Mouse (Mus musculus): ENCODE data around the gene Hist1h1d.
A peak's percentile ranks its signal among the peaks of the same experiment; 100 is the strongest.
"Not testable (repeated sequence)": the region's sequence is repeated elsewhere in the genome, so short reads cannot be mapped to it uniquely, and the experiment has no call there.

Gene Hist1h1d

DNA sequence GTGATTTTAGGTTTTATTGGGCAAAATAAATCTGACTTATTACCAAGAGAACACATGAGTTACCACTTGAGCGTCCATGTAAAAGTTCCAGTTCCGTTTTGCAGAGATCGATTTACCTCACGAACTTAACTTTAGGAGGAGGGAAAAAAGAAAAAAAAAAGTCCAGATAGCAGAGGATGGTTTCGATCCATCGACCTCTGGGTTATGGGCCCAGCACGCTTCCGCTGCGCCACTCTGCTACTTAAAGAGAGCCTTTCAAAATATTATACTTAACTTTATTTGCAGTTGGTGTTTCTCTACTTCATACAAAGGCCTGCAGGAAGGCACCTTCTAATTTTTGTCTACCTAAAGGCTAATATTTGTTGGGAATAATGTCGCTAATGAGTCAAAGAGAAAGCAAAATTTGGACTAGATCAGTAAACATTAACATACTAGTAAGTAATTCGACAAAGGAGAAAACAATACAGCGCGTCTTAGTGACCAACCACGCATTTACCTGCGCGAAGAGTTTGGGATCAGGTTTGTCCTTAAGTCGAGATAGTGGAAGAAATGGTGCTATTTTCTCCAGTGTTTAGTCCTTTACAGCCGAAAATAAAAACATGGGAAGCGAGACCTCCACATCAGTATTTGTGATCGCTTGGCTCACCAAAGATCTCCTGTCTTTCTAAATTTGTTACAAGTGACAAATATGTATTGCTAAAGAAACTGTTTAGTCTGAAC lies 22.7 kb upstream of the Hist1h1d start:
- peak; percentile 54 to 82 for DNase-seq (ENCODE audit: low spot score in 2 of 2)

DNA sequence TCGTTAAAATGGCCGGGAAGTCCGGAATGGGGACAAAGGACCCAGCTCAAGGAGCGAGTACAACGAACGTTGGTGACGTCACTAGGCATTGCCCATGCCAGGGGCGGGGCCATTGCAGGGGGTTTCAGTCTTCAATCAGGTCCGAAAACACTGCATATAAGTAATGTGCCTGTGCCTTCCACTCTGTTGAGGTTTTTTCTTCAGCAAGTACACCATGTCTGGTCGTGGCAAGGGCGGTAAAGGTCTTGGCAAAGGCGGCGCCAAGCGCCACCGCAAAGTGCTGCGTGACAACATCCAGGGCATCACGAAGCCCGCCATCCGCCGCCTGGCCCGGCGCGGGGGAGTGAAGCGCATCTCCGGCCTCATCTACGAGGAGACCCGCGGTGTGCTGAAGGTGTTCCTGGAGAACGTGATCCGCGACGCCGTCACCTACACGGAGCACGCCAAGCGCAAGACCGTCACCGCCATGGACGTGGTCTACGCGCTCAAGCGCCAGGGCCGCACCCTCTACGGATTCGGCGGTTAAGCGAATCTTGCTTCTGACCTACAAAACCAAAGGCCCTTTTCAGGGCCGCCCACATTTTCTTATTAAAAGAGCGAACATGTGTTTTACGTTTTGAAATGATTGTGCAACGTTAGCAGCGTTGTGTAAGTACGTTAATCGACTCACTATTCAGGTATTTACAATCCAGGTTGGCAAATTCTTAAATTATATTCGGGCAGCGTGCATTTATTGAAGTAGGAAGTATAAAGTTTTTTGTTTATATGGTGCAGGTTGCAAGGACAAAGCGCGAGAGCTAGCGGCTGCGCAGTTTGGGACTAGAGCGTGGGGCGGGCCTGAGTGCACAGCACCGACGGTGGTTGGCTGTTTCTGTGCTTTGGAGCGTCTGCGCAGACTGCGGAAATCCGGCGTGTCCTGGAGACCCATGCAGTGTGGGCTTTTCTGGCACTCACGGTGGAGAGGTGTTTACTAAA lies 21.9 kb upstream of the Hist1h1d start, which contains the start of gene Hist1h4h:
TSS of gene Hist1h4h (plus strand) at position 150 of the 975 bp plus-strand sequence.
- DNase-seq (ENCODE audit: low spot score in 2 of 2) = peak; percentile 97 to 98

DNA sequence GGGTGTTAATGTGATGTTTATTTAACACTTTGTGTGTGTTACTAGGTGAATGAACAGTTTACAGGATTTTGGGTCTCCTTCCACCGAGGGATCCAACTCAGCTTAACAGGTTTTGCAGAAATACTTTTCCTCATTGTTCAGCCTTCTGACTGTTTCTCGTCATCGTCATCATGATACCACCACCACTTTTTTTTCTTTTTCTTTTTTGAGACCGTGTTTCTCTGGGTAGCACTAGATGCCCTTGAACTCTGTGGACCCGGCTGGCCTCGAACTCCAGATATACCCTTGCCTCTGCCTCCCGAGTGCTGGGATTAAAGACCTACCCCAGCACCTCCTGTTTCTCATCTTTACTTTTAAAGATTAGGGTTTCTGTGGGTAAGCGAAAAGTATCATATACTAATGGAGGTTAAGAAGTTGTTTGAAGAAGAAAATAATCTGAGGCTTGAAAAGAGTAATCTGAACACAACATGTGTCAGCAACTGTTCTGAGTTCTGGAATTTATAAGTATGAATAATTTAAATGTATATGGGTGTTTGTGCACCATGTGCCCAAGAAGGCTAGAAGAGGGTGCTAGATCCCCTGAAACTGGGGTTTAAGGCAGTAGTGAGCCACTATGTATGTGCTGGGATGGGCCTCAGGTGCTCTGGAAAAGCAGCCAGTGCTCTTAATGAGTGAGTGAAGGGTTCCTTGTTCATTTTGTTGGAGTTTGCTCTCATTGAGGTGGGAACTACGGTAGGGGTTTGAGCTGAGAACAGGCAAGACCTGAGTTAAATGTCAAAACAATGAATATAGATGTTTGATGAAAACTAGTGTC lies 20.6 kb upstream of the Hist1h1d start:
- DNase-seq (ENCODE audit: low spot score in 2 of 2) = no peak

DNA sequence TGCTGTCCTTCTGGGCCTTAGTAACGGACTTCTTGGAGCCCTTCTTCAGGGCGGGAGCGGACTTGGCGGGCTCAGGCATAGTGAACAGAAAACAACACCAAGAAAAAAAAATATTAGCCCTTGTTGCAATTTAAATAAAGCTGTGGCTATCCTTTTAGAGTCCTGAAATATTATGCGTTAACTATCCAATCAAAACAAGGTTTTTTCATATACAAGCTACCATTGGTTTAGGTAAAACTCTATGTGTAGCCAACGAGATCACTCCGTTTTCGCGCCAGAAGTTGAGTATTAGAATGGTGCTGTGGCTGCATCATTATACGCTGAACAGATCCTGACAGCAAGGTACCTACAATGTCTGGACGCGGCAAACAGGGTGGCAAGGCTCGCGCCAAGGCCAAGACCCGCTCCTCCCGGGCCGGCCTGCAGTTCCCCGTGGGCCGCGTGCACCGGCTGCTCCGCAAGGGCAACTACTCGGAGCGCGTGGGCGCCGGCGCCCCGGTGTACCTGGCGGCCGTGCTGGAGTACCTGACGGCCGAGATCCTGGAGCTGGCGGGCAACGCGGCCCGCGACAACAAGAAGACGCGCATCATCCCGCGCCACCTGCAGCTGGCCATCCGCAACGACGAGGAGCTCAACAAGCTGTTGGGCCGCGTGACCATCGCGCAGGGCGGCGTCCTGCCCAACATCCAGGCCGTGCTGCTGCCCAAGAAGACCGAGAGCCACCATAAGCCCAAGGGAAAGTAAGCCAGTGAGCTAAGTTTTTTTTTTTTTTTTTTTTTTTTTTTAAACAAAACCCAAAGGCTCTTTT lies 19.3 kb upstream of the Hist1h1d start, which contains the start of gene Hist1h2af:
TSS of gene Hist1h2af (plus strand) at position 347 of the 808 bp plus-strand sequence.
- DNase-seq (ENCODE audit: low spot score in 2 of 2) = peak in 1 of 2 experiments; percentile 64

DNA sequence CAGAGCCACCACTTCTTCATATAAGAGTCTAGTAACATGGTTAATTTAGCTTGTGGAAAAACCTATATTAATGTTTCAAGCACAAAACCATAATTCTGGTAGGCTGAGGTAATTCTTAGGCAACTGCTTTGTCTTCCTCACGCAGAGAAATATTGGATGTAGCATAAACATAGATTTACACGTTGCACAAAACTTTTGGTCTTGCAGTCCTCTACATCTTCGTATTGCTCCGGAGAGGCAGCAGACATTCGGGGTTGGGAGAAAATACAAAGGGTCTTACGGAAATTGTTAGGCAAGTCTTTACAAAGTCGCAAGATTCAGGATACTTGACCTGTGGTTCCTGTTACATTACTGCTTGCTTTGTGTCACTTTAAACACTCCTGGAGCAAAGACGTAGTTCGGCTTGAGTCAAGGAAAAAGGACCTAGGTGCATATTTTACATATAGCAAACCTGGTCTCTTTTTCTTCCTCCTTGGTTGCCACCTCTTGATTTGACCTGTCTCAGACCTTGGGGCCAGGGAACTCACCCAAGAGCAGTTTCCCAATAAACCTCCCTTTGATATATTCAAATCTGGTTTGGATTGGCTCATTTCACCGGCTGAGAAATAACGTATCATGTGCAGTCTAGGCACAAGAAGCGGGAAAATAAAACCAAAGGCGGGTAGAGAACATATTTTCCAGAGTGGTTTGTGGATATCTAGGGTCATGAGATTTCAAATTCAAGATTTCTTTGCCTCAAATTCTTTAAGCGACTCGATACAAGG lies 18.5 kb upstream of the Hist1h1d start:
- no peak for DNase-seq (ENCODE audit: low spot score in 2 of 2)

DNA sequence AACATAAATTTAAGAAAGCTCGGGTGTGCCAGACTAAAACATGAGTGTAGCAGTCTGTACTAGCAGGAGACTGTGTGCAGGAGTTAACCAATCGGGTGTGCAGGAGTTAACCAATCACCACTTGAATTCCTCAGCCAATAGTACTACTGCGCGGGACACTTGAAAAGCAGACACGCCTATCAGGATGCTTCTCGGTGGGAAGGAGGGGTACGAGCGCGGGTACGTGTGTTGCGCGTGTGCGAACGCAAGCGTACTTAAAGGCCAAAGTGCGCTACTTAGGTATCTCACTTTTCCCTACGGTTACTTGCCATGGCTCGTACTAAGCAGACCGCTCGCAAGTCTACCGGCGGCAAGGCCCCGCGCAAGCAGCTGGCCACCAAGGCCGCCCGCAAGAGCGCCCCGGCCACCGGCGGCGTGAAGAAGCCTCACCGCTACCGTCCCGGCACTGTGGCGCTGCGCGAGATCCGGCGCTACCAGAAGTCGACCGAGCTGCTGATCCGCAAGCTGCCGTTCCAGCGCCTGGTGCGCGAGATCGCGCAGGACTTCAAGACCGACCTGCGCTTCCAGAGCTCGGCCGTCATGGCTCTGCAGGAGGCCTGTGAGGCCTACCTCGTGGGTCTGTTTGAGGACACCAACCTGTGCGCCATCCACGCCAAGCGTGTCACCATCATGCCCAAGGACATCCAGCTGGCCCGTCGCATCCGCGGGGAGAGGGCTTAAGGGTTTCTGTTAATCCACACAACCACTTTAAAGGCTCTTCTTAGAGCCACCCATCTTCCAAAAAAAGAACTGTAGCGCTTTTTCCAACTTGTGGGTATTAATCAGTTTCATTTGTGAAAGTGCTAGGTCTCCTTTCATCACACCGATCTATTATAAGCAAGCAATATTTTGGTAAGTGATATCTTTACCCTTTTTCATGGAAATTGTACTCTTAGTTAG lies 17.7 kb upstream of the Hist1h1d start, which contains the start of gene Hist1h3g:
TSS of gene Hist1h3g (plus strand) at position 286 of the 939 bp plus-strand sequence.
- peak; percentile 84 to 90 for DNase-seq (ENCODE audit: low spot score in 2 of 2)

DNA sequence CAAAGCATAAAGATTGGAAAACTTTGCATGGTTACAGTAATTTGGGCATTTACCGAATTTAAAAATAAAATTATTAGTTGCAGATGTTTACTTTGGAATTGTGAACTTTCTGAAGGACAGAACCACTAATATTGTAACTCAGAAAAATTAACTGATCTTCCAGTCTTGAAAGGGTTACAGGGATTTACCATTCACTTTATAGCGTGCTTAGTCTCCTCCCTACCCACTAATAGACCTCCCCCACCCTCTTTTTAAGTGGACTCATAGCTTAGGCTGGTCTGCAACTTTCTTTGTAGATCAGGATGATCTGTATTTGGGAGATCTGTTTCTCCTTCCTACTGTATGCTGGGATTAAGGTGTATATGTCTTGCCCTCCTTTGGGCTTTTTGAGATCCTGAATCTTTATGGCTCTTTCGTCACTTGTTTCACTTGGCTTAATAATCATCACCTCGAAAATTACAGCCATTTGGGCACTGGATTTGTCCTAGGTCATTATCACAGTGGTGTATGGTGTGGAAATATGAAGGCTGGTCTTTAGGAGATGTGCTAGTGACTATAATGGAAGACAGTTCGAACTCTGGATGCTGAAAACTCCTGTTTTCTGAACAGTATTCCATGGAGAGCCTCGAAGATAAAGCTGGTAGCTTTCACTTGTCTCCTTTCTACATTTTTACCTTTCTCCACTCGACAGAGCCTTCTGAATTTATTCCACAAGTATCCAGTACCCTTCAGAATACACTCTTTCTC lies 16.8 kb upstream of the Hist1h1d start:
- no peak for DNase-seq (ENCODE audit: low spot score in 2 of 2)

DNA sequence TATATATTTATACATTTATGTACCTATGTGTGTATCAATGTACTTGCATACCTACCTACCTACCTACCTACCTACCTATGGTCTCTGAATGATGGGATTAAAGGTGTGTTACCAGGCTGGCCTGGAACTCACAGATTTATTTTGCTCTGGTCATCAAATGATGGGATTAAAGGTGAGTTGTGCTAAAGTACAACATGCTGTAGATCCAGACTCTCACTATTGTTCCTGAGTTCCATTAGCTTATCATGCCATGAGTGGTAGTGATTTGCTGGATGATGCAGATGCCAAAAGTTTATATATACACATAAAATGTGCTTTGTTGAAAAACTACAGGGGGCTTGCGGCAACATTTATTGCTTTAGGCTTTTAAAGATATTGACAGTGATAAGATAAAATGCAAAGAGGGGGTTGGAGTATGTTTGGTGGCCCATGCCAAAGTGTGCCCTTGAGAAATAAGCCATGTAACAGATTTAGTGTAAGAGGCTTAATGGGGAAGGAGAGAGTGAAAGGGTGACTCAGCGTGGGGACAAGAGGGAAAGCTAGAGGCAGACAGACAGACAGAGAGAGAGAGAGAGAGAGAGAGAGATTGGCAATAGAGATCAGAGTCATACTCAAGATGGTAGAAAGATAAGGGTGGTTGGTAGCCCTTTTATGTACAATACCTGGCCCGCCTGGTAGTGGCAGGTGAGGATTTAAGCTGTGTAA lies 15.9 kb upstream of the Hist1h1d start:
- no peak for DNase-seq (ENCODE audit: low spot score in 2 of 2)

DNA sequence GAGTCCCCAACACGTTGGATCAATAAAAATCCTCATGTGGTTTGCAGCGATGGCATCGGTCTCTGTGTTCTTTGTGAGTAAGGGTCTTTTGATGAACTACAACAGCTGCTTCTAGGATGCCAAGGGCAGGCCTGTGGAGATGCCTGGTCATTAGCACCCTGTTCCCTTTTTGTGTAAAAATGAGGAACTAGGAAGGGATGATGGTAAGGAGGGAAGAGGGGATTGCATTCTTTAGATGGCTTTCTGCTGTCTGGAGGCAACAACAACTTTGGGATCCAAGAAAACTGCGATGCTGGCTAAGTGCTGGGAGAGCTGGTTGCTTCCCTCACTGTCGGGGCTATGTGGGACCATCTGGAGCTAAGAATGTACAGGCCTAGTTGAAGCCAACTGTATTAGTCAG lies 14.8 kb upstream of the Hist1h1d start:
- no peak for DNase-seq (ENCODE audit: low spot score in 2 of 2)

DNA sequence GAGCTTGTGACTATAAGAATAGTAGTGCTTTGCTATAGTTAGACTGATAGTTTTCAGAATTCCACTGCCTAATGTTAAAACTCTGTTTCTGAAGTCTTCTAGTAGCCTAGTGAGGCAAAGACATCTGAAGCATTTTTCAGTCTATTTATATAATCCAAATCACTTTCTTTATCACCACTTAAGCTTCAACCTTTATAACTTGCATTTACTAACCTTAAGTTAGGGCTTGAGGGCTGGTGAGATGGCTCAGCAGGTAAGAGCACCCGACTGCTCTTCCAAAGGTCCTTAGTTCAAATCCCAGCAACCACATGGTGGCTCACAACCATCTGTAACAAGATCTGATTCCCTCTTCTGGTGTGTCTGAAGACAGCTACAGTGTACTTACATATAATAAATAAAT lies 13.2 kb upstream of the Hist1h1d start:
- DNase-seq (ENCODE audit: low spot score in 2 of 2) = not testable (repeated sequence)

DNA sequence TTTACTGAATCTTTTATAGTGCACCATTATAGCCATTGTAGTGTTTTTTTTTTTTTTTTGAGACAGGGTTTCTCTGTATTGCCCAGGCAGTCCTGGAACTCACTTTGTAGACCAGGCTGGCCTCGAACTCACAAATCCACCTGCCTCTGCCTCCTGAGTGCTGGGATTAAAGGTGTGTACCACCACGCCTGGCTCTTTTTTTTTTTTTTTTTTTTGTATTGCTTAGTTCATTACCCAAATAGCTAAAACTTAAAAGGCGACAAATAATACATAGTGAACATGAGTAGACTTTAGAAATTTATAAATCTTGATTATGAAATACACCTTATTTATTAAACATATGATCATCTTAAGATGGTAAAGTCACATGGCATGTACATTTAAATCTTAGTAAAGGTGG lies 11.6 kb upstream of the Hist1h1d start:
- no peak for DNase-seq (ENCODE audit: low spot score in 2 of 2)

DNA sequence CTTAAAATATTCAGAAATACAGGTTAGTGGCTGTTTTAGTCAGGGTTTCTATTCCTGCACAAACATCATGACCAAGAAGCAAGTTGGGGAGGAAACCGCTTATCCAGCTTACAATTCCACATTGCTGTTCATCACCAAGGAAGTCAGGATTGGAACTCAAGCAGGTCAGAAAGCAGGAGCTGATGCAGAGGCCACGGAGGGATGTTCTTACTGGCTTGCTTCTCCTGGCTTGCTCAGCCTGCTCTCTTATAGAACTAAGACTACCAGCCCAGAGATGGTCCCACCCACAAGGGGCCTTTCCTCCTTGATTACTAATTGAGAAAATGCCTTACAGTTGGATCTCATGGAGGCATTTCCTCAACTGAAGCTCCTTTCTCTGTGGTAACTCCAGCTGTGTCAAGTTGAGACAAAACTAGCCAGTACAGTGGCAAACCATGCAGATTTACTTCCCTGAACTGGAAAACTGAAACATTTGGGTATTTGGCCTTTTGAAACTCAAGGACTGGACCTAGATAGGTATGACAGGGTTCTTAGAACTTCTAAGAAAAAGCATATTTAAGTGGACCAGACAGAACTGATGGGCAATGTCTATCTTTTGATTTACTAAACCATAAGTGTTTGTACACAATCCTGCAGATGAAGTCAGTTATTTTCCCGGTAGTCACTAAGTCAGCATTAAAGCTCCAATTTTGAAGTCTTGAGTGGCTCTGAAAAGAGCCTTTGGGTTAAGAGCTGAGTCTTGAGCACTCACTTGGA lies 10.7 kb upstream of the Hist1h1d start:
- DNase-seq (ENCODE audit: low spot score in 2 of 2) = not testable (repeated sequence)

DNA sequence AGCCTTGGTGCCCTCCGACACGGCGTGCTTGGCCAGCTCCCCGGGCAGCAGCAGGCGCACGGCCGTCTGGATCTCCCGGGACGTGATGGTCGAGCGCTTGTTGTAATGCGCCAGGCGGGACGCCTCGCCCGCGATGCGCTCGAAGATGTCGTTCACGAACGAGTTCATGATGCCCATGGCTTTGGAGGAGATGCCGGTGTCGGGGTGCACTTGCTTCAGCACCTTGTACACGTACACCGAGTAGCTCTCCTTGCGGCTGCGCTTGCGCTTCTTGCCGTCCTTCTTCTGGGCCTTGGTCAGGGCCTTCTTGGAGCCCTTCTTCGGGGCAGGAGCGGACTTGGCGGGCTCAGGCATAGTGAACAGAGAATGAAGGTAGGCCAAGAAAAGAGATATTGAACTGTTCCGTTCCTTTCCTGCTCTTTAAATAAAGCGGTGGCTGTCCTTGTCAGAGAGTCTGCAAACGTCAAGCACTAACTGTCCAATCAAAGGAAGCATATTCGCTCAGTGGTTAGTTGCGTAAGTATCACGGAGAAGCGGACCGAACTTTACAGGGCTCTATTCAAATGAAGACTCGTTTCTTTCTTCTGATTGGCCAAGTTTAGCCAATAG lies 10.0 kb upstream of the Hist1h1d start, which contains the start of gene Hist1h2bh:
TSS of gene Hist1h2bh (minus strand) at position 394 of the 609 bp plus-strand sequence.
- peak; percentile 88 to 95 for DNase-seq (ENCODE audit: low spot score in 2 of 2)

DNA sequence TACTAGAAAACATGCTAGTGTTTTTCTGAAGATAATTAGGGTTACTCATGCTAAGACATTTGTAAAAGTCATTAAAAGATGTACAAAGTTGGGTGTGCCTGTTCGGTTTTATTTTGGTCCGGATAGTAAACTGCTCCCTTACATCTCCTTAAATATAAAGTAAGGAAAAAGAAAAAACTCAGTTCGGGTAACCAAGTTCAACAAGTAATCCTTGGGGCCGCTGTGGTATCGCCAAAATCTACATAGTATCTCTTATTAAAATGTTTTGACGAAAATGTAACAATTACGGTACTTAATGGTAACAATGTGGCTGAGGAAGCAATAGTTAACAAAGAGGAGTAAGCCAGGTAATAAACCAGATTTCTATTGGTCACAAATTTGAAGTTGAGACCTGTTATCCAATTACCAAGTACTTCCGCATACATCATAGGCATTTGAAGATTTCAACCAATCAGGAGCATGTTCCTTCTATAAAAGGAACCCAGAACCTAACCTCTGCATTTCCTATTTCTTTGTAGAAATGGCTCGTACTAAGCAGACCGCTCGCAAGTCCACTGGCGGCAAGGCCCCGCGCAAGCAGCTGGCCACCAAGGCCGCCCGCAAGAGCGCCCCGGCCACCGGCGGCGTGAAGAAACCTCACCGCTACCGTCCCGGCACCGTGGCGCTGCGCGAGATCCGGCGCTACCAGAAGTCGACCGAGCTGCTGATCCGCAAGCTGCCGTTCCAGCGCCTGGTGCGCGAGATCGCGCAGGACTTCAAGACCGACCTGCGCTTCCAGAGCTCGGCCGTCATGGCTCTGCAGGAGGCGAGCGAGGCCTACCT lies 8.9 kb upstream of the Hist1h1d start, which contains the start of gene Hist1h3f:
TSS of gene Hist1h3f (plus strand) at position 88 of the 822 bp plus-strand sequence.
- peak; percentile 91 to 95 for DNase-seq (ENCODE audit: low spot score in 2 of 2)

DNA sequence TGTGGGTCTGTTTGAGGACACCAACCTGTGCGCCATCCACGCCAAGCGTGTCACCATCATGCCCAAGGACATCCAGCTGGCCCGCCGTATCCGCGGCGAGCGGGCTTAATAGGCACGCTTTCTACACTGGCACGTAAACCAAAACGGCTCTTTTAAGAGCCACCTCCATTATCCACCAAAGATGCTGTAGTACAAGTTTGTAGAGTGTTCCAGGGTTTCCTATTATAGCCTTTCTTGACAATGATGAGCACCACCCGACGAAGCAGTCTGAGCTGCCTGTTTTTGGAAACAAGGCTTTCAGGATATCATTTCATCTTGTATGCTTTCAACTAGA lies 8.3 kb upstream of the Hist1h1d start:
- DNase-seq (ENCODE audit: low spot score in 2 of 2) = not testable (repeated sequence)
